Mouse (Mus musculus) v-Abl transformed pro-B cells (cell line): ENCODE measurements around the gene Akr1b7.
"Not testable (repeated sequence)": the region's sequence is repeated elsewhere in the genome, so short reads cannot be mapped to it uniquely, and the experiment has no call there.

Source experiments
- in situ Hi-C, 2 experiments: fragments of 400-800 bp; cut with MboI; formaldehyde crosslinking; loops; one replicate each; pipeline ENCODE4 v1.15.1; 2025; ENCODE audit not compliant: unreplicated experiment in 2 of 2

Gene Akr1b7

GRCm38 (mm10) chr6:34412023-34412422 lies at the start of gene Akr1b7:
Akr1b7 (plus strand) TSS chr6:34412334.
- in situ Hi-C loops: no loop called here

- in situ Hi-C loops: loop anchor here in 1 of 2 experiments (5.0 kb wide), 1 partner anchor 93 kb away; no protein-coding TSS in a partner anchor
Observed at GRCm38 (mm10) chr6:34364217-34365136, 47.7 kb upstream of the Akr1b7 start.

GRCm38 (mm10) chr6:34367998-34368397 lies 44.1 kb upstream of the Akr1b7 start:
- in situ Hi-C loops: loop anchor here in 1 of 2 experiments (5.0 kb wide), 1 partner anchor 89 kb away; no protein-coding TSS in a partner anchor

GRCm38 (mm10) chr6:34370081-34370480 lies 42.1 kb upstream of the Akr1b7 start:
- in situ Hi-C loops: no loop called here

- in situ Hi-C loops: no loop called here
Observed at GRCm38 (mm10) chr6:34371700-34372351, 40.3 kb upstream of the Akr1b7 start.

- in situ Hi-C loops: no loop called here
Observed at GRCm38 (mm10) chr6:34373841-34374240, 38.3 kb upstream of the Akr1b7 start.

- in situ Hi-C loops: not testable (repeated sequence)
Observed at GRCm38 (mm10) chr6:34375888-34376287, 36.2 kb upstream of the Akr1b7 start.

GRCm38 (mm10) chr6:34383401-34383800 lies 28.7 kb upstream of the Akr1b7 start:
- in situ Hi-C loops: no loop called here

- in situ Hi-C loops: no loop called here
Observed at GRCm38 (mm10) chr6:34384110-34384661, 27.9 kb upstream of the Akr1b7 start, which contains the start of gene Akr1b10. Akr1b10 (plus strand) TSS chr6:34384218.

GRCm38 (mm10) chr6:34384701-34385370 lies 27.3 kb upstream of the Akr1b7 start:
- in situ Hi-C loops: no loop called here

- in situ Hi-C loops: no loop called here
Observed at GRCm38 (mm10) chr6:34388420-34389156, 23.5 kb upstream of the Akr1b7 start.

- in situ Hi-C loops: no loop called here
Observed at GRCm38 (mm10) chr6:34395897-34396296, 16.2 kb upstream of the Akr1b7 start.

GRCm38 (mm10) chr6:34398431-34398830 lies 13.7 kb upstream of the Akr1b7 start:
- in situ Hi-C loops: no loop called here

GRCm38 (mm10) chr6:34399606-34400220 lies 12.4 kb upstream of the Akr1b7 start:
- in situ Hi-C loops: no loop called here

- in situ Hi-C loops: no loop called here
Observed at GRCm38 (mm10) chr6:34400696-34401095, 11.4 kb upstream of the Akr1b7 start.

- in situ Hi-C loops: no loop called here
Observed at GRCm38 (mm10) chr6:34406746-34407145, 5.4 kb upstream of the Akr1b7 start.

GRCm38 (mm10) chr6:34407403-34407802 lies 4.7 kb upstream of the Akr1b7 start:
- in situ Hi-C loops: no loop called here

- in situ Hi-C loops: no loop called here
Observed at GRCm38 (mm10) chr6:34412688-34413087, 554 bp downstream of the Akr1b7 start.

GRCm38 (mm10) chr6:34413386-34413785 lies 1.3 kb downstream of the Akr1b7 start:
- in situ Hi-C loops: not testable (repeated sequence)

- in situ Hi-C loops: no loop called here
Observed at GRCm38 (mm10) chr6:34416521-34416920, 4.4 kb downstream of the Akr1b7 start.
